21 mouse cellular contexts compared by ENCODE assay signal in genomic region chr1:153992466-153992865, GRCm38 (mm10).
DNase-seq lines count a peak whose midpoint lies in the region; ATAC-seq and TF ChIP-seq lines count a peak whose summit lies in the region.
"Had no signal": no experiment of that assay in that cellular context is flagged by ENCODE, and none has a peak within 500 bp of the region (broad histone marks: within the 10 kb centered on the region; RNA-seq: fewer than 3 reads in every experiment).

No protein-coding gene starts in this region.

- TF ChIP-seq CTCF in liver, embryonic 14.5 days (IDR thresholded peaks at IDR 0.05; ENCODE audit: low read depth), result no peak

- H3K27me3 ChIP-seq in liver, embryonic 14.5 days (ENCODE audit: control insufficient read depth, insufficient read depth, low read length), result no peaks in the 10 kb centered on the region
- no peaks in the 10 kb centered on the region for H3K27me3 ChIP-seq in forebrain, embryonic 15.5 days
- H3K27me3 ChIP-seq: CH12.LX; embryonic facial prominence, embryonic 15.5 days; hindbrain, embryonic 13.5 days; stomach, embryonic 15.5 days had no signal

- TF ChIP-seq EP300 in liver, embryonic 14.5 days (IDR thresholded peaks at IDR 0.05; ENCODE audit: low read depth), result no peak

- H3K9me3 ChIP-seq in liver, embryonic 14.5 days (ENCODE audit: control insufficient read depth, low read length), result no peaks in the 10 kb centered on the region
- no peaks in the 10 kb centered on the region for H3K9me3 ChIP-seq in forebrain, embryonic 15.5 days
- H3K9me3 ChIP-seq: embryonic facial prominence, embryonic 15.5 days; hindbrain, embryonic 13.5 days; stomach, embryonic 15.5 days had no signal

- no peaks in the 10 kb centered on the region for H3K36me3 ChIP-seq in liver, embryonic 14.5 days (replicated peaks; ENCODE audit: control insufficient read depth, insufficient read depth, low read depth)
- H3K36me3 ChIP-seq in forebrain, embryonic 15.5 days, result no peaks in the 10 kb centered on the region
- H3K36me3 ChIP-seq: embryonic facial prominence, embryonic 15.5 days; hindbrain, embryonic 13.5 days; stomach, embryonic 15.5 days had no signal

- H3K4me2 ChIP-seq in liver, embryonic 14.5 days (ENCODE audit: low read depth), result no peak overlapping the region
- no peak overlapping the region for H3K4me2 ChIP-seq in forebrain, embryonic 15.5 days (replicated peaks)
- H3K4me2 ChIP-seq: embryonic facial prominence, embryonic 15.5 days; heart, embryonic 11.5 days; hindbrain, embryonic 13.5 days; lung, embryonic 14.5 days; stomach, embryonic 15.5 days had no signal

- H3K27ac ChIP-seq in liver, embryonic 14.5 days, result no peak overlapping the region
- no peak overlapping the region for H3K27ac ChIP-seq in forebrain, embryonic 15.5 days (replicated peaks)
- H3K27ac ChIP-seq: embryonic facial prominence, embryonic 15.5 days; hindbrain, embryonic 13.5 days; stomach, embryonic 15.5 days had no signal

- peak; percentile 51 for ATAC-seq in liver, embryonic 14.5 days (ENCODE audit: insufficient read depth)
- no peak for ATAC-seq in forebrain, embryonic 15.5 days (replicated peaks)
- ATAC-seq: inflammation-experienced regulatory T-cells, adult 6 months; midbrain, embryonic 16.5 days had no signal

- H3K9ac ChIP-seq in liver, embryonic 14.5 days (replicated peaks), result no peak overlapping the region
- H3K9ac ChIP-seq in forebrain, embryonic 15.5 days (replicated peaks), result no peak overlapping the region
- H3K9ac ChIP-seq: embryonic facial prominence, embryonic 15.5 days; hindbrain, embryonic 13.5 days; lung, embryonic 14.5 days; stomach, embryonic 15.5 days had no signal

- peak; percentile 15 for DNase-seq in kidney, adult 18-20 months
- no peak for DNase-seq in kidney, postnatal 10 days
- peak; percentile 25 to 38 for DNase-seq in kidney, postnatal 36 days
- DNase-seq in liver, embryonic 14.5 days (ENCODE audit: low read depth in 3 of 3, low spot score in 3 of 3), result peak in 2 of 3 experiments; percentile 30 to 31
- DNase-seq in thymus, postnatal 36 days, result no peak
- no peak for DNase-seq in layer of hippocampus, adult 11-12 months (ENCODE audit: low spot score)
- DNase-seq: cerebellum, adult 11-12 months; cerebellum, postnatal 14 days; heart, postnatal 14 days; lung, embryonic 14.5 days; lung, postnatal 4 days; right cerebral cortex, postnatal 25 days; thymus, postnatal 25 days had no signal

- 41% methylated on average over 3 of the region's 3 CpGs for WGBS in liver, embryonic 14.5 days (ENCODE audit: insufficient replicate concordance)
- WGBS in forebrain, embryonic 15.5 days, result 71% methylated on average over 3 of the region's 3 CpGs

- no peaks in the 10 kb centered on the region; a peak in 1 of 4 replicates for H3K4me1 ChIP-seq in liver, embryonic 14.5 days (replicated peaks; ENCODE audit: control insufficient read depth in 2 of 2, insufficient read depth in 2 of 2, low read length in 1 of 2)
- H3K4me1 ChIP-seq in forebrain, embryonic 15.5 days, result no peaks in the 10 kb centered on the region
- H3K4me1 ChIP-seq: embryonic facial prominence, embryonic 15.5 days; stomach, embryonic 15.5 days had no signal

- no peak overlapping the region for H3K4me3 ChIP-seq in liver, embryonic 14.5 days (ENCODE audit: insufficient read depth in 1 of 2, low read depth in 2 of 2, low read length in 2 of 2)
- H3K4me3 ChIP-seq in forebrain, embryonic 15.5 days, result no peak overlapping the region
- H3K4me3 ChIP-seq: embryonic facial prominence, embryonic 15.5 days; hindbrain, embryonic 13.5 days; stomach, embryonic 15.5 days had no signal

Comparison
In these comparisons a context has a peak if more than half of its experiments do, and no peak if none do; other contexts are left out.
1. DNase-seq: peak in kidney, adult 18-20 months (single experiment), kidney, postnatal 36 days (2 of 2) and liver, embryonic 14.5 days (2 of 3); none in kidney, postnatal 10 days (single experiment), thymus, postnatal 36 days (0 of 2) and layer of hippocampus, adult 11-12 months (single experiment).